Mouse (Mus musculus): ENCODE measurements around the gene Foxn3.

GRCm38 (mm10) chr12:99330822-99331285 lies 232.5 kb downstream of the Foxn3 start:
- TF ChIP-seq CTCF (IDR thresholded peaks at IDR 0.05) (no peak), EP300 (IDR thresholded peaks at IDR 0.05) (no peak)
